Mouse (Mus musculus) C2C12 (cell line): ENCODE measurements around the gene Gm4869. TPM values are rescaled to one million over a fixed set of nuclear protein-coding genes. Genes with fewer than 3 reads are reported as not detected.

Experiments used
- H3K27me3 ChIP-seq: one replicate; pipeline ENCODE4 v1.6.1; 2011; ENCODE audit not compliant: control insufficient read depth, insufficient read depth, insufficient read length
- H3K36me3 ChIP-seq: one replicate; pipeline ENCODE4 v1.6.1; 2011; ENCODE audit not compliant: control insufficient read depth, insufficient read depth
- H3K4me3 ChIP-seq: one replicate; pipeline ENCODE4 v1.5.1; 2011; ENCODE audit warnings: mild to moderate bottlenecking, control low read depth; ENCODE audit not compliant: poor library complexity, insufficient read depth, severe bottlenecking
- H3K79me2 ChIP-seq: one replicate; pipeline ENCODE4 v1.6.1; 2011; ENCODE audit not compliant: control insufficient read depth, insufficient read depth
- H3K79me3 ChIP-seq: one replicate; pipeline ENCODE4 v1.6.1; 2011; ENCODE audit warnings: low read depth, control low read depth
- H3ac ChIP-seq: one replicate; pipeline ENCODE3; 2011; ENCODE audit warnings: low read depth; ENCODE audit not compliant: control insufficient read depth, insufficient read length
- CEBPB ChIP-seq: IDR thresholded peaks from one replicate; pipeline ENCODE4 v1.6.1; 2011; ENCODE audit warnings: low read depth, mild to moderate bottlenecking, control low read depth, moderate library complexity
- CTCF ChIP-seq: IDR thresholded peaks from one replicate; pipeline ENCODE4 v1.5.1; 2011; ENCODE audit not compliant: control insufficient read depth, insufficient read depth, insufficient read length
- FOSL1 ChIP-seq: IDR thresholded peaks from one replicate; pipeline ENCODE4 v1.8.0; 2011; ENCODE audit warnings: mild to moderate bottlenecking, low read length; ENCODE audit not compliant: poor library complexity, insufficient read depth, severe bottlenecking
- MAX ChIP-seq: IDR thresholded peaks from one replicate; pipeline ENCODE4 v1.6.1; 2011; ENCODE audit warnings: mild to moderate bottlenecking, control low read depth
- MYOD1 ChIP-seq: IDR thresholded peaks from one replicate; pipeline ENCODE4 v1.6.1; 2011; ENCODE audit warnings: low read depth; ENCODE audit not compliant: control insufficient read depth, insufficient read length
- MYOG ChIP-seq: IDR thresholded peaks from one replicate; pipeline ENCODE4 v1.6.1; 2011; ENCODE audit not compliant: control insufficient read depth, insufficient read length; ENCODE audit errors: extremely low read depth
- USF1 ChIP-seq: IDR thresholded peaks from one replicate; pipeline ENCODE4 v1.6.1; 2011; ENCODE audit warnings: low read depth, mild to moderate bottlenecking, control low read depth, moderate library complexity
- polyA plus RNA-seq: library from polyadenylated mRNA; unstranded; fragments of >200 nt; fragmentation: generic; extraction: Trizol; gene quantifications from one replicate; pipeline ENCODE4 v1.2.1, GENCODE M21; 2012; ENCODE audit warnings: missing spikeins

The Gm4869 gene
- polyA plus RNA-seq, 1 experiment: 0.01 TPM

GRCm38 (mm10) chr5:140506096-140506794 lies 60.8 kb downstream of the Gm4869 start:
- H3K79me2 ChIP-seq: peaks cover 35% of the 10 kb centered on the region
- TF ChIP-seq CEBPB (no peak), CTCF (no peak), MYOD1 (no peak), MAX (no peak), USF1 (no peak), FOSL1 (no peak), MYOG (no peak)

DNA sequence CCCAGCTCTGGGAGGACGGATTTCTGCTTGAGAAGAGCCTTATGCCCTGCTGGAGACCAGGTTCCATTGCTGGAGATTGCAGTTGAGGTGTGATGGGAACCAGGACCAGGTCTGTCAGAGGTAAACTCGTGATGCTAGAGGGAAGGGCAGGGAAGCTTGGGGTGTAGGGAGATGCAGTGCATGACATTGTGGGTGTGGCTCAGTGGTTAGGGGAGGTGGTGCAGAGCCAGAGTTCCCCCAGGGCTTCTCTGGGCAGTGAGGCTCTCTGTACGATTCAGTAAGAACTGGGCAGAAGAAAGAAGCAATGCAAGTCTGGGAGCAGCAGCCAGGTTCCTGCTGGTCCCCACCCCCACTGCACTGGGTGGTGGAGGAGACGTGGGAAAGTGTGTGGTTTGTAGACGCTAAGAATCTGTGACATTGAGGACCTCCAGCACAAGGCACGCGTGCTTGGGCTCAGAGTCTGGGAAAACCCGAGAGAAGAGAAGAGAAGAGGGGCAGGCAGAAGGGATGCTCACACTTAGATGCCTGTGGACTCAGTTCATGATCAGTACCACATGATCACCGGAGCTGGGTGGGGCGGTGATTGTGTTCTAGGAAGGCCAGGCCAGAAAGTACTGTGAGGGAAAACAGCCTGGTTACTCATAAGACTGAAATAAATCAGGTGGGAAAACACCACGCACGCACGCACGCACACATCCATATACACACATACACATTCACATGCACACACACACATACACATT lies 62.2 kb downstream of the Gm4869 start:
- no peak overlapping the region for H3K4me3 ChIP-seq
- no peaks in the 10 kb centered on the region for H3K27me3 ChIP-seq
- H3ac ChIP-seq: no peak overlapping the region
- H3K36me3 ChIP-seq: no peaks in the 10 kb centered on the region
- H3K79me3 ChIP-seq: peaks cover 3% of the 10 kb centered on the region
- peaks cover 49% of the 10 kb centered on the region for H3K79me2 ChIP-seq
- TF ChIP-seq FOSL1 (no peak), MAX (no peak), MYOD1 (no peak), CTCF (no peak), USF1 (no peak), CEBPB (no peak), MYOG (no peak)

More at GRCm38 (mm10) chr5:140506096-140506794, 60.8 kb downstream of the Gm4869 start:
- peaks cover 3% of the 10 kb centered on the region for H3K79me3 ChIP-seq
- H3K27me3 ChIP-seq: no peaks in the 10 kb centered on the region
- peak overlapping the region; percentile 53 for H3K4me3 ChIP-seq
- peak overlapping the region; percentile 52 for H3ac ChIP-seq
- H3K36me3 ChIP-seq: no peaks in the 10 kb centered on the region

DNA sequence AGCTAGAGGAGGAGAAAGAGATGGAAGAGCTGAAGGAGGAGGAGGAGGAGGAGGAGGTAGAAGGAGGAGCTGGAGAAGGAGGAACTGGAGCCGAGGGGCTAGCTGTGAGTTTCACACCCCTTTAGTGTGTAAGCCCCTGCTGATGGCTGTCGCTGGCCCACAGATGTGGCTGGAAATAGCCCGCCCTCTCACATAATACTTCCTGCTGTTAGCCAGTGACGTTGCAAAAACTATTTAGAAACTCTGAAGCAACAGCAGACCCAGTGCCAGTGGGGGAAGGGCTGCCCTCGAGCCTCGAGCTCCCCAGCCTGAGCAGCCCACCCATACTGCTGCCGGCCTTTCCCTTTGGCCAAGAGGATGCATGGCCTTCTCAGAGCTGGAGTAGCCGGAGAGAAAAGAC lies 63.2 kb downstream of the Gm4869 start:
- TF ChIP-seq MAX (no peak), FOSL1 (no peak), USF1 (no peak), MYOD1 (no peak), CTCF (no peak), MYOG (no peak), CEBPB (no peak)

DNA sequence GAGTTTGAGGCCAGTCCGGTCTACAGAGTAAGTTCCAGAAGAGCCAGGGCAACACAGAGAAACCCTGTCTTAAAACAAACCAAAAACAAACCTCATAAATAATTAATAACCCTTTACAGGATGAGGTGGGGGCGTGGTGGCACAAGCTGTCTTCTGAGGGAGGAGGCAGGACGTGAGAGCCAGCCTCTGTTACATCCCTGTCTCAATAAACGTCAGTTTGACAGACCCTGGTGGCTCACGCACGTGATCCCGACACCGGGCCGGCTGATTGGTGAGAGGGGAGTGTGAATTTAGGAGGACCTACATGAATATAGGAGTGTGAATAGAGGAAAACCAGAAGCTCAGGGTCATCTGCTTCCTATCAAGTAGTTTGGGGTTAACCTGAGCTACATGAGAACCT lies 63.8 kb downstream of the Gm4869 start:
- peaks cover 54% of the 10 kb centered on the region for H3K79me2 ChIP-seq
- TF ChIP-seq FOSL1 (no peak), MYOD1 (no peak), MAX (no peak), MYOG (no peak), USF1 (no peak), CEBPB (no peak), CTCF (no peak)
- H3K27me3 ChIP-seq: no peaks in the 10 kb centered on the region
- peaks cover 5% of the 10 kb centered on the region for H3K79me3 ChIP-seq
- no peak overlapping the region for H3ac ChIP-seq
- H3K4me3 ChIP-seq: no peak overlapping the region
- peaks cover under 1% of the 10 kb centered on the region for H3K36me3 ChIP-seq

More for the DNA sequence above, 63.2 kb downstream of the Gm4869 start:
- Histone ChIP-seq H3K79me3 (peaks cover 3% of the 10 kb centered on the region), H3K4me3 (no peak overlapping the region), H3K79me2 (peaks cover 54% of the 10 kb centered on the region), H3K36me3 (no peaks in the 10 kb centered on the region), H3ac (no peak overlapping the region), H3K27me3 (no peaks in the 10 kb centered on the region)

- H3K79me2 ChIP-seq: peaks cover 54% of the 10 kb centered on the region
- H3K27me3 ChIP-seq: no peaks in the 10 kb centered on the region
- no peak for TF ChIP-seq CEBPB
- peak; percentile 38 for TF ChIP-seq MYOD1
- TF ChIP-seq CTCF: no peak
- TF ChIP-seq FOSL1: no peak
- H3K79me3 ChIP-seq: peaks cover 5% of the 10 kb centered on the region
- H3K4me3 ChIP-seq: no peak overlapping the region
- peaks cover 3% of the 10 kb centered on the region for H3K36me3 ChIP-seq
- no peak overlapping the region for H3ac ChIP-seq
Observed at GRCm38 (mm10) chr5:140510012-140511000, 64.9 kb downstream of the Gm4869 start.
